Mouse (Mus musculus) inflammation-experienced regulatory T-cells, adult 16 weeks (primary cell): ENCODE measurements around the gene Ddx3x. TPM values are rescaled to one million over a fixed set of nuclear protein-coding genes. Genes with fewer than 3 reads are reported as not detected.

ENCODE experiments used
- polyA plus RNA-seq: library from polyadenylated mRNA; unstranded; fragments of 100-300 nt; shearing (Covaris generic); gene quantifications from one replicate; pipeline ENCODE4 v1.2.1, GENCODE M21; 2017

Ddx3x gene
- polyA plus RNA-seq: 103 TPM

DNA sequence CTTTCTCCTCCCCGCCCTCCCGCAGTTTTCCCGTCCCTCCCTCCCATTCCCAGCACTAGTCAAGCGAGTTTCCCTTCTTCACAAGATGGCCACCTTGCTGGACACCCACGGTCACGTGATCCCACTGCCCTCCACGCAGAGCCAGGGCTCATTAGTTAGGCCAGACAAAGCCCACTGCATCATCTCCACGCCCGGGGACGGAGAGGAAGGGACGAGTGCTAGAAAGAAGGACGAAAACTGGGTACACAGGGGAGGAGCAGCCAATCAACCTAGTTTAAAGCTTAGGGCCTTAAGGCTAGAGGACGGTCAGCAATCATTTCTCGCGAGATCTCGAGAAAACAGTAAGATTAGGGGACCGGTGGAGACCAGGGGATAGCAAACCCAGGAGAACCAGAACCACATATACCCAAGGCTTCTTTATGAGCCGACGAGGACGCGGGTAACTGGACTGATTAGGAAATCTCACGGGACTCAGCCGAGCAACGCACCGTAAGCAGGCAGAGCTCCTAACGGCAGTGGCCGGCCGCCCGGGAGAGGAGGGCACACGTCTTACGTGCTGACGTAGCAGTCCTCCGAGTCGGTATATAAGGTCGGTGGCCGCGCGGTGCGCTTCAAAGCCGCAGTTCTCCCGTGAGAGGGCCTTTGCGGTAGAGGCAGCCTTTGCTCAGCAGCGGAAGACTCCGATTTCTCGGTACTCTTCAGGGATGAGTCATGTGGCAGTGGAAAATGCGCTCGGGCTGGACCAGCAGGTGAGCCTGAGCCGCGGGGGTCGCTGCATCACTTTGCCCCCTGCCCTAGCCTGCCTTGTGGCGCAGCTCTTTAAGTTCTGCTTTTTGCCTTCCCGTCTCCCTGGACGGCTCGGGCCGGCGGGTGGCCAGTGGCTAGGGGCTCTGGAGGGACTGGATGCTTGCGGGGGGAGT, at the start of gene Ddx3x:
Ddx3x (plus strand) TSS at position 562 of the 920 bp plus-strand sequence.

Other genes with a start within 250 kb of the Ddx3x start
- gene Usp9x, start 209.5 kb upstream of the Ddx3x start, polyA plus RNA-seq: 94.1 TPM
- gene Nyx, start 185.1 kb downstream of the Ddx3x start, polyA plus RNA-seq: not detected